Comparison of ENCODE assay signal across 9 mouse cellular contexts in genomic region chr6:18819343-18819742, GRCm38 (mm10). TPM values are rescaled to one million over a fixed set of nuclear protein-coding genes. Genes with fewer than 3 reads are reported as not detected.
DNase-seq lines count a peak whose midpoint lies in the region; ATAC-seq and TF ChIP-seq lines count a peak whose summit lies in the region.
"Had no signal": no experiment of that assay in that cellular context is flagged by ENCODE, and none has a peak within 500 bp of the region (broad histone marks: within the 10 kb centered on the region; RNA-seq: fewer than 3 reads in every experiment).

No protein-coding gene starts in this region.

- no peaks in the 10 kb centered on the region for H3K27me3 ChIP-seq in heart, embryonic 10.5 days (ENCODE audit: insufficient read depth, poor library complexity, severe bottlenecking)
- H3K27me3 ChIP-seq in forebrain, embryonic 13.5 days = no peaks in the 10 kb centered on the region
- H3K27me3 ChIP-seq in limb, embryonic 11.5 days (ENCODE audit: control insufficient read depth, insufficient read depth, low read length) = no peaks in the 10 kb centered on the region
- H3K27me3 ChIP-seq: limb, embryonic 13.5 days had no signal

- TF ChIP-seq CTCF in brain, embryonic 14.5 days (IDR thresholded peaks at IDR 0.05; ENCODE audit: borderline replicate concordance, extremely low read depth, insufficient read depth, insufficient read length) = peak; percentile 68

- H3K36me3 ChIP-seq in heart, embryonic 10.5 days = no peaks in the 10 kb centered on the region
- H3K36me3 ChIP-seq in forebrain, embryonic 13.5 days (ENCODE audit: poor library complexity, severe bottlenecking) = no peaks in the 10 kb centered on the region
- H3K36me3 ChIP-seq in limb, embryonic 11.5 days (ENCODE audit: control insufficient read depth, insufficient read depth, low read length) = no peaks in the 10 kb centered on the region
- H3K36me3 ChIP-seq: limb, embryonic 13.5 days had no signal

- WGBS in heart, embryonic 10.5 days = 18% methylated on average over 4 of the region's 4 CpGs
- WGBS in forebrain, embryonic 13.5 days = 13% methylated on average over 4 of the region's 4 CpGs
- 18% methylated on average over 4 of the region's 4 CpGs for WGBS in limb, embryonic 11.5 days

- H3K9ac ChIP-seq in forebrain, embryonic 13.5 days = no peak overlapping the region
- H3K9ac ChIP-seq in limb, embryonic 11.5 days (ENCODE audit: low read length) = no peak overlapping the region
- H3K9ac ChIP-seq: limb, embryonic 13.5 days had no signal

- H3K4me3 ChIP-seq in heart, embryonic 10.5 days = no peak overlapping the region
- no peak overlapping the region for H3K4me3 ChIP-seq in forebrain, embryonic 13.5 days
- H3K4me3 ChIP-seq in limb, embryonic 11.5 days (ENCODE audit: low read depth, low read length) = no peak overlapping the region
- H3K4me3 ChIP-seq: limb, embryonic 13.5 days had no signal

- ATAC-seq in CD4-positive, CD25-positive, alpha-beta regulatory T cell, adult 4 months = peak; percentile 66
- peak; percentile 65 for ATAC-seq in forebrain, embryonic 13.5 days
- ATAC-seq in limb, embryonic 11.5 days (ENCODE audit: insufficient number of reproducible peaks, low FRiP score, low TSS enrichment, low read depth) = no peak

- DNase-seq in heart, adult 18-20 months = peak; percentile 6 to 67
- no peak for DNase-seq in heart, embryonic 10.5 days (ENCODE audit: low spot score)
- peak; percentile 85 for DNase-seq in brain, embryonic 14.5 days (ENCODE audit: low read depth)
- DNase-seq in kidney, adult 9 months = peak; percentile 70
- peak; percentile 58 for DNase-seq in limb, embryonic 11.5 days (ENCODE audit: low spot score)
- DNase-seq in right cerebral cortex, adult 2 months (ENCODE audit: low spot score in 2 of 2) = peak; percentile 81 to 88

- TF ChIP-seq POLR2A in brain, embryonic 14.5 days (IDR thresholded peaks at IDR 0.05; ENCODE audit: borderline replicate concordance, extremely low read depth, insufficient read depth, insufficient read length, poor library complexity, severe bottlenecking) = no peak

- no peak overlapping the region for H3K27ac ChIP-seq in heart, embryonic 10.5 days
- no peak overlapping the region for H3K27ac ChIP-seq in forebrain, embryonic 13.5 days
- no peak overlapping the region for H3K27ac ChIP-seq in limb, embryonic 11.5 days (replicated peaks; ENCODE audit: low read depth, low read length)
- H3K27ac ChIP-seq: limb, embryonic 13.5 days had no signal

- no peaks in the 10 kb centered on the region for H3K4me1 ChIP-seq in heart, embryonic 10.5 days
- H3K4me1 ChIP-seq in forebrain, embryonic 13.5 days = no peaks in the 10 kb centered on the region
- H3K4me1 ChIP-seq in limb, embryonic 11.5 days (ENCODE audit: control insufficient read depth, insufficient read depth, low read length) = no peaks in the 10 kb centered on the region
- H3K4me1 ChIP-seq: limb, embryonic 13.5 days had no signal

- no peak overlapping the region for H3K4me2 ChIP-seq in forebrain, embryonic 13.5 days
- H3K4me2 ChIP-seq in limb, embryonic 11.5 days (ENCODE audit: low read depth, severe bottlenecking) = no peak overlapping the region
- H3K4me2 ChIP-seq: limb, embryonic 13.5 days had no signal

- no peaks in the 10 kb centered on the region for H3K9me3 ChIP-seq in heart, embryonic 10.5 days
- H3K9me3 ChIP-seq in forebrain, embryonic 13.5 days (replicated peaks) = no peaks in the 10 kb centered on the region
- H3K9me3 ChIP-seq in limb, embryonic 11.5 days (ENCODE audit: control insufficient read depth, low read length) = no peaks in the 10 kb centered on the region
- H3K9me3 ChIP-seq: limb, embryonic 13.5 days had no signal

RNA-seq across cellular contexts. Expression of gene Lsm8, which starts 29.0 kb away (rescaled TPM):
- 10 to 100 TPM; 21.7 to 21.9 TPM for total RNA-seq in heart, adult 18-20 months (2021)
- 144 and 166 TPM in 2 replicates for polyA plus RNA-seq in heart, embryonic 10.5 days (2016; fragmentation: Nextera tagmentation; extraction: Ambion mirVana)
- 10 to 100 TPM; 63.9 to 80.6 TPM for polyA plus RNA-seq in CD4-positive, CD25-positive, alpha-beta regulatory T cell, adult 4 months (2017; shearing (Covaris generic))
- polyA plus RNA-seq in brain, embryonic 14.5 days (2012; rRNA removed) = 75.8 and 133 TPM in 2 replicates
- 234 and 281 TPM in 2 replicates for polyA plus RNA-seq in forebrain, embryonic 13.5 days (2015; fragmentation: Nextera tagmentation; extraction: Ambion mirVana)
- polyA plus RNA-seq in limb, embryonic 11.5 days (2014; fragmentation: Nextera tagmentation; extraction: Ambion mirVana) = 242 and 273 TPM in 2 replicates

RNA-seq across cellular contexts. Expression of gene Ankrd7, which starts 46.8 kb away (rescaled TPM):
- total RNA-seq in heart, adult 18-20 months (2021) = not detected
- 0.25 and 0.33 TPM in 2 replicates for polyA plus RNA-seq in heart, embryonic 10.5 days (2016; fragmentation: Nextera tagmentation; extraction: Ambion mirVana)
- under 1 TPM in 1 of 2 experiments, not detected in 1; 0.54 TPM for polyA plus RNA-seq in CD4-positive, CD25-positive, alpha-beta regulatory T cell, adult 4 months (2017; shearing (Covaris generic))
- 0.09 TPM in 1 of 2 replicates, not detected in the other for polyA plus RNA-seq in brain, embryonic 14.5 days (2012; rRNA removed)
- polyA plus RNA-seq in forebrain, embryonic 13.5 days (2015; fragmentation: Nextera tagmentation; extraction: Ambion mirVana) = 0.15 and 0.28 TPM in 2 replicates
- 0.21 TPM in 1 of 2 replicates, not detected in the other for polyA plus RNA-seq in limb, embryonic 11.5 days (2014; fragmentation: Nextera tagmentation; extraction: Ambion mirVana)
